Mouse (Mus musculus) heart, postnatal 0 days (tissue): ENCODE measurements at regions not wholly inside any gene's neighbourhood (a gene's known extent, or its start where the extent isn't known, plus 50 kb on each side); places are given as distances from the start of the nearest gene placed in this dataset.

ENCODE experiments used
- CTCF ChIP-seq: IDR thresholded peaks from 2 replicates; pipeline ENCODE4 v1.5.1; 2016; ENCODE audit warnings: antibody characterized with exemption, control low read depth, low read depth
- EP300 ChIP-seq: IDR thresholded peaks from 2 replicates; pipeline ENCODE4 v1.6.1; 2016; ENCODE audit warnings: antibody characterized with exemption, low read depth

DNA sequence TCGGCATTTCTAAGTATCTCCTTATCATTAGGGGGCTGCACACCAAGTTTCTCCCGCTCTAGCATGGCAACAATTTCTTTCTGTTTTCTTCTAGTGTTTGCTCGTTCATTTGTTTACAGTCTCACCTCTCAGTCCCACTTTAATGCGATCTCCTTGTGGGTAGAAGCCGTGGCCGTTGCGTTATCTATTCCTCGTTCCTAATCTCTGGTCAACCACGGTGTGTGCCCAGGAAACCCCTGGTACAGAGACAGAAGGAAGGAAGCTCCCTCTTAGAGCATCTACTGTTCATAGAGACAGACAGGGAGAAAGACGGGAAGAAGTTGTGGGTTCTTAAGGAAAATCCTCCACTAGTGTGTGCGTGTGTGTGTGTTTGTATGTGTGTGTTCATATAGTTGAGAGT is 110.9 kb upstream of the Klf3 start:
- no peak for TF ChIP-seq CTCF
- TF ChIP-seq EP300 = no peak
